In genomic region chr7:137477950-137478620, GRCm38 (mm10) we compare ENCODE assay signal across 8 mouse cellular contexts. TPM values are rescaled to one million over a fixed set of nuclear protein-coding genes. Genes with fewer than 3 reads are reported as not detected.
DNase-seq lines count a peak whose midpoint lies in the region; ATAC-seq and TF ChIP-seq lines count a peak whose summit lies in the region.

No protein-coding gene starts in this region.

- peaks cover 16% of the 10 kb centered on the region for H3K27me3 ChIP-seq in hindbrain, embryonic 10.5 days (ENCODE audit: insufficient read depth, poor library complexity, severe bottlenecking)
- peaks cover 10% of the 10 kb centered on the region; the same call in 1 of the 2 replicates for H3K27me3 ChIP-seq in lung, embryonic 15.5 days
- no peaks in the 10 kb centered on the region for H3K27me3 ChIP-seq in thymus, adult 2 months (ENCODE audit: control insufficient read depth, insufficient read depth, low read length)

- WGBS in hindbrain, embryonic 10.5 days = 15% methylated on average over 30 of the region's 30 CpGs
- 15% methylated on average over 30 of the region's 30 CpGs for WGBS in lung, embryonic 15.5 days
- 17% methylated on average over 30 of the region's 30 CpGs for WGBS in thymus, adult 2 months

- no peak for TF ChIP-seq POLR2A in thymus, adult 2 months (IDR thresholded peaks at IDR 0.05; ENCODE audit: control insufficient read depth, extremely low read depth, insufficient read depth, low read length, poor library complexity)

- H3K27ac ChIP-seq in hindbrain, embryonic 10.5 days = peak overlapping the region; percentile 45; the same call in 1 of the 2 replicates
- no peak overlapping the region for H3K27ac ChIP-seq in lung, embryonic 15.5 days
- H3K27ac ChIP-seq in thymus, adult 2 months (ENCODE audit: control insufficient read depth, insufficient read depth, low read length) = no peak overlapping the region

- ATAC-seq in frontal cortex, adult (ENCODE audit: low TSS enrichment) = peak; percentile 93
- ATAC-seq in lung, embryonic 15.5 days (ENCODE audit: borderline replicate concordance, extremely low read depth, low FRiP score, low TSS enrichment) = peak; percentile 83; the same call in 1 of the 2 replicates

- H3K36me3 ChIP-seq in hindbrain, embryonic 10.5 days = no peaks in the 10 kb centered on the region
- no peaks in the 10 kb centered on the region for H3K36me3 ChIP-seq in lung, embryonic 15.5 days
- no peaks in the 10 kb centered on the region for H3K36me3 ChIP-seq in thymus, adult 2 months (ENCODE audit: control insufficient read depth, insufficient read depth, low read length)

- H3K4me3 ChIP-seq in hindbrain, embryonic 10.5 days = peak overlapping the region; percentile 45
- no peak overlapping the region for H3K4me3 ChIP-seq in lung, embryonic 15.5 days
- no peak overlapping the region for H3K4me3 ChIP-seq in thymus, adult 2 months (ENCODE audit: control insufficient read depth, insufficient read depth, low read length)

- peak; percentile 41 for DNase-seq in MEL-GATA-1-ER (ENCODE audit: extremely low read depth, low read depth)
- peak; percentile 97 for DNase-seq in cerebellum, adult 8-10 months
- peak; percentile 96 for DNase-seq in hindbrain, embryonic 10.5 days (ENCODE audit: low spot score)
- DNase-seq in layer of hippocampus, adult 9-10 months (ENCODE audit: low spot score) = peak; percentile 93
- DNase-seq in ovary, adult 18-20 months (ENCODE audit: low spot score) = peak; percentile 74
- peak; percentile 93 for DNase-seq in thymus, adult 2 months

- H3K9ac ChIP-seq in lung, embryonic 15.5 days = no peak overlapping the region

- peak overlapping the region; percentile 42 for H3K4me2 ChIP-seq in lung, embryonic 15.5 days

- H3K4me1 ChIP-seq in hindbrain, embryonic 10.5 days (replicated peaks) = peaks cover 10% of the 10 kb centered on the region
- peaks cover 3% of the 10 kb centered on the region; the same call in 1 of the 2 replicates for H3K4me1 ChIP-seq in lung, embryonic 15.5 days
- no peaks in the 10 kb centered on the region for H3K4me1 ChIP-seq in thymus, adult 2 months (replicated peaks; ENCODE audit: control insufficient read depth, insufficient read depth, low read length)

- TF ChIP-seq CTCF in thymus, adult 2 months (IDR thresholded peaks at IDR 0.05; ENCODE audit: borderline replicate concordance, control insufficient read depth, extremely low read depth, insufficient read depth, low read length, poor library complexity) = peak; percentile 99

- no peaks in the 10 kb centered on the region for H3K9me3 ChIP-seq in hindbrain, embryonic 10.5 days
- no peaks in the 10 kb centered on the region for H3K9me3 ChIP-seq in lung, embryonic 15.5 days

RNA-seq across cellular contexts. Expression of gene Glrx3, which starts 40.7 kb away (rescaled TPM):
- polyA plus RNA-seq in hindbrain, embryonic 10.5 days (2016; fragmentation: Nextera tagmentation; extraction: Ambion mirVana) = 301 and 319 TPM in 2 replicates
- polyA plus RNA-seq in lung, embryonic 15.5 days (2015; fragmentation: Nextera tagmentation; extraction: Ambion mirVana) = 223 and 225 TPM in 2 replicates
- polyA plus RNA-seq in thymus, adult 2 months (2012; rRNA removed) = 39.1 and 48.2 TPM in 2 replicates

Comparison
In these comparisons a context has a peak if more than half of its experiments do, and no peak if none do; other contexts are left out.
1. DNase-seq: peak in every context shown above with its lines; median percentile 97 in cerebellum, adult 8-10 months; 96 in hindbrain, embryonic 10.5 days; 93 in layer of hippocampus, adult 9-10 months; 93 in thymus, adult 2 months; 74 in ovary, adult 18-20 months; 41 in MEL-GATA-1-ER.